Mouse (Mus musculus): ENCODE measurements around the gene Defb26. TPM values are rescaled to one million over a fixed set of nuclear protein-coding genes. Genes with fewer than 3 reads are reported as not detected.
A peak's percentile ranks its signal among the peaks of the same experiment; 100 is the strongest.

Gene Defb26
- not detected for total RNA-seq (2021)
- long read RNA-seq, experiment 1 = 0 reads
- long read RNA-seq, experiment 2 = 0 reads

- no peak for DNase-seq (ENCODE audit: low spot score in 2 of 2)
Measured at GRCm38 (mm10) chr2:152511592-152511991, at the start of gene Defb26. TSS of gene Defb26 (minus strand) at chr2:152511692.

- no peak for DNase-seq (ENCODE audit: low spot score in 2 of 2)
Measured at GRCm38 (mm10) chr2:152556655-152557054, 45.2 kb upstream of the Defb26 start.

DNA sequence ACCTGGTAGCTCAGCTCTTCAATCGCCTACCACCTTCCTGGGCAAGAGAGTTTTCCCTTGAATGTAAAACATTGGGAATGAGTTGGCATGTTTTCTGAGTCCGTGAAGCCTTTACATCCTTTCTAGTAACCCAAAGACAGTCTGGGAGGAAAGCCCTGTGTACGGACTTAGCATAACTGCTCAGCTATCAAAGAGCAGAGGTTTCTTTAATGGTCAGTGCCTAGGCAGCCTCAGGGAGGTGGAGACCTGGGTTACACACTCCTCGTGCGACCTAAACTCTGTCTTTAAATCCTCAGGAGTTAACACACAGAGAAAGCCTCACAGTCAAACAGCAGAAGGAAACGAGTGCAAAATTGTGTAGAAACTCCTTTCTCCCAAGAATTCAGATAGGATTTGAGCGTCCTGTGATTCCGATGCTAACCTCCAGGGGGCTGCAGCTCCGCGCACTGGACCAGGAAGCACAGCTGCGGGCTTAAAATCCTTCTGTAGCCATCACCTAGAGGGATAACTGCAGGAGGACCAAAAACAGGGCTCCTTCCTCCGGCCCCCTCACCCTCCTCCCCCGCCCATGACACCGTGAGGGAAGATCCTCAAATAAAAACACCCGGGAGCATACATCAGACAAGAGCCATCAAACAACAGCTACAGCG is 42.4 kb upstream of the Defb26 start:
- peak; percentile 43 to 70 for DNase-seq (ENCODE audit: low spot score in 2 of 2)

DNA sequence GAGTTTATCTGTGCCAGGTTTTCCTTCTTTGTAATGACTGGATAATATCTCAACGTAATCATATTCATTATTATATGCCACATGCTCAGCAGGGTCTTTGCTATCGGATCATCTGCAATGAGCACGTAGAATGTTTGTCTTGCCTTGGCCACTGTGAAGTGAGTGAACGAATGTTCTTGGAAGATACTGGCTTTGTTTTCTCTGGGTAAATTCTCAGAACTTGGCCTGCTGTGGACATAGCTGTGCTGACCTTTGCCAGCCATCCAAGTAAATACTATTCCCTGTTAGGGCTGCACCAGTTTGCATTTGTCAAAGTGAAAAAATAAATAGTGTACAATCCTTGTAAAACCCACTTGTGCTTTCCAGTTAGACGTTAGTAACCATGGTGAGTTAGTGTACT is 36.6 kb upstream of the Defb26 start:
- DNase-seq (ENCODE audit: low spot score in 2 of 2) = no peak

DNA sequence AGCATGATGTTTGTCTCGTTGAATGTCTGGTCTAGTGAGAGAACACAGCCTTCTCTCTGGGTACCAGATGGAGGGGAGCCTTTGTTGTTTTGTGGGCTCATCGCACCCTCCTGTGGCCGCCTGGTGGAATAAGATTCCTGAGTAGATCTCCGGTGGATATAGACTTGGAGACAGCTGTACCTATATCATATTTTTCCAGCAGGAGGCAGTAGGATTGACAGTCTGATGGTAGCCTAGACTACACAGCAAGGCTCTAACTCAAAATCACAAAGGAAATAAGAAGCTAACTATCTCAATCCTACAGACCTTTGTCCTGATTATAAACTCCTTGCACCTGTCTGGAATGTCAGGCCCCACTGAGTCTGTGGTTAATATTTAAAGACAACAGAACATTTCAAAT is 33.2 kb upstream of the Defb26 start:
- DNase-seq (ENCODE audit: low spot score in 2 of 2) = peak; percentile 50 to 85

DNA sequence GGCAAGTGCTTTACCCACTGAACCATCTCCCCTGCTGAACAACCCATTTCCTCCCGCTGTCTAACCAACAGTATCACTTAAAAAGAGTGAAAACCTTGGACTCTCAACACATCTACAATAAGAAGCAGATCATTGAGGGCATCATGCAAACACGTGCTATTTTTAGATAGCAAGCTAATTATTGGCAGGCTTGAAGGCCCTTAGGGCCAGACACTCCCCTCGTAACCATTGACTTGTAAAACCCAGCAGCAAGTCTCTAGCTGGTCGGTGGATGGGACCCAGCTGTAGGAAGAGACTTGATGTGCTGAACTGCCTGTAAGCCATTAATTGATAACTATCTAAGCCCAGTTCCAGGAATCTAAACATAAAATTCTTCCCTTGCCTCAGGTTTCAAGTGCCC is 32.0 kb upstream of the Defb26 start:
- no peak for DNase-seq (ENCODE audit: low spot score in 2 of 2)

DNA sequence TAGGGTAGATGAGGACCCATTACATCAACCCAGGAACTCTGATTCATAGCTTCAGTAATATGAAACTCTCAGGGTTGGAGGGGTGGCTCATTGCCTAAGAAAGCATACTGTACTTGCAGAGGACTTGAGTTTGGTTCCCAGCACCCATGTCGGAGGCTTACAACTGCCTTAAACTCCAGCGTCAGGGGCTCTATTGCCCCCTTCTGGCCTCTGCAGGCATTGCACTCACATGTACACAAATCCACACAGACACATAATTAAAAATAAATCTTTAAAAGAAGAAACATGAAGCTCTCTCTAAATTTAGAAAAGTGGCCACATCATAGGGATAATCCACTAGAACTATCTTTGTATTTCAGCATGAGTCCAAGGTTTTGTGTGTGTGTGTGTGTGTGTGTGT is 31.4 kb upstream of the Defb26 start:
- no peak for DNase-seq (ENCODE audit: low spot score in 2 of 2)

DNA sequence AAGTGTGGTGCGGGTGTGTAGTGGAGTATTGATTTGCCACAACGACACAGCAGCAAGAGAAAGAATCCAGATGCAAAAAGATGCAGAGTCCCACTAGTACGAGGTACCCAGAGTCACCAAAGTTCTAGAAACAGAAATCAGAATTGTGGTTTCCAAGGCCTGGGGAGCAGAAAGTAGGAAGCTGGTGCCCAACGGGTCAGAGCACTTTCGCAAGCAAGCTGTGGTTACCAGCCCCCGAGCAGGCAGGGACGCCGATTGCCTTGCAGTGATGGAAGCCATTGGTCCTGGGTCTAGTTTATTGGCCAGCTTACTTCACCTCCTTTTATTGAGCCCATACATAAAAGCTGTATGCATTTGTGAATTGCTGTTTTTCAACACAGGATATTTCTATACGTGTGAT is 30.5 kb upstream of the Defb26 start:
- DNase-seq (ENCODE audit: low spot score in 2 of 2) = no peak

DNA sequence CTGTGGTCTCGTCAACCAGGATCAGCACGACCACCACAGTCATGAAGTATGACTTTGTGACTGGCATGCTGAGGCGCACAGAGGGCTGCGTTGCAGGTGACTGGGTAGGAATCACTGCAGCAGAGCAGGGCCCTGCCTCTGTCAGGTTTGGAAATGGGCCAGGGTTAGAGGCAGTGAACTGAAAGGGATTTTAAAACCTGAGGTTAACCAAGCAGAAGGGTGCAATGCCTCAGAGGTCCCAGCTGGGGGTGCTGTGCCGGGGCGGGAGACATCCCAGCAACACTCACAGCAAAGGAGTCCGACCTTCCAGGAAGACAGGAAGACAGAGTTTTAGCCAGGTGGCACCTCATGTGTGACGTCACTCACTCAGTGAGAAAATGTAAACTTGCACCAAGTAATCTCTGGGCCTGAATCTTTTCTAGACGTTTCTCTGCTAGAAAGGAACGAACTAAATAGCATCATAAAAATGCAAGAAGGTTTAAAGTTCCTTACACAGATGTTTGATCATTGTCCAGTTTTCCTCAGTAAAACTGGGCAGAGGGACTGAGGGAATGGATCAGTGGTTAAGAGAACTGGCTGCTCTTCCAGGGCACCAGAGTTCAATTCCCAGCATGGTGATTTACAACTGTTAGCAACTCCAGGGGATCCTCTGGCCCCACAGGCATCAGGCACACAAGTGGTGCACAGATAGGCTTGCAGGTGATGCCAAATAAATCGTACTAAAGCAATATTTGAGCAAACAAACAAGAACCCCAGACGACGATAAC is 28.6 kb upstream of the Defb26 start, which contains the start of gene Defb29:
Gene Defb29 (minus strand): TSS at position 155 of the 767 bp plus-strand sequence.
- DNase-seq (ENCODE audit: low spot score in 2 of 2) = no peak

GRCm38 (mm10) chr2:152517981-152518380 is 6.5 kb upstream of the Defb26 start, which contains the start of gene Defb28:
TSS of gene Defb28 (plus strand) at chr2:152518255.
- no peak for DNase-seq (ENCODE audit: low spot score in 2 of 2)

- no peak for DNase-seq (ENCODE audit: low spot score in 2 of 2)
Measured at GRCm38 (mm10) chr2:152516084-152516483, 4.6 kb upstream of the Defb26 start.

DNA sequence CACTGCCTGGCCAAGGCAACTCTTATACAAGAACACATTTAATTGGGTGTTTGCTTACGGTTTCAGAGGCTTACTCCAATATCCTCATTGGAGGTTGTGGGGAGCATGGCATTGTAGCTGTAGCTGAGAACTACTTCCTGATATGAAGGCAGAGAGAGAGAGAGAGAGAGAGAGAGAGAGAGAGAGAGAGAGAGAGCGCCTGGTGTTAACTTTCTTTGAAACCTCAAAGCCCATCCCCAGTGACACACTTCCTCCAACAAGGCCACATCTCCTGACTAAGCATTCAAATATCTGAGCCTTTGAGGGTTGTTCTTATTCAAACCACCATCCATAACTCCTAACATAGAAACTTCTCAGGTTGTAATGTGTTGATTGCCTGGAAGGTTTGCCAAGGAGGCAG is 7.5 kb downstream of the Defb26 start:
- no peak for DNase-seq (ENCODE audit: low spot score in 2 of 2)

- no peak for DNase-seq (ENCODE audit: low spot score in 2 of 2)
Measured at GRCm38 (mm10) chr2:152500863-152501229, 10.6 kb downstream of the Defb26 start.

DNA sequence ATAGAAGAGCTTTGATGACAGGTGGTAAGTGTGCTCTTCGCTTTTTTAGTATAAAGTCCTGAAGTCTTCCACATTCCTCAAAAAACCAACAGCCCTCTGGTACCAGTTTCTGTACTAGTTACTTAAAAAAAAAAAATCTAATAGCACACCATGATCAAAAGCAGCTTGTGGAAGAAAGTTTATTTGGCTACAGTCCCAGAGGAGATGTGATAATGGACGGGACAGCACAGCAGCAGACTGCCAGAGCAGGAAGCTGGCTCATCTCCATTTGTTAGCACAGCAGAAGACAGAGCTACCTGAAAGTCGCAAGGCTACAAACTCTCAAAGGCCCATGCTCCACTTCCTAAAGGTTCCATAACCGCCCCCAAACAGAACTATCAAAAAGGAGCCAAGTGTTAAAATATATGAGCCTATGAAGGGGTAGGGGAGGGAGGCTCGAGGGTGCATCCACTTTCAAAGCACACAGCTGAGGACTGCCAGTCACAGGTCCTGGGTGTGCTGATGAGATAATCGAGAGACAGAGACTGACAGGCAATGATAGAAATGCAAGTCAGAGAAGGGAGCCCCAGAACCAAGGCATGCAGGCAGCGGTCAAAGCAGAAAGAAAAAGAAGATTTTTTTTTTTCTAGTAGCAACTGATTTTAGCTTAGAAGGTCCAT is 11.2 kb downstream of the Defb26 start:
- DNase-seq (ENCODE audit: low spot score in 2 of 2) = no peak

GRCm38 (mm10) chr2:152498020-152498419 is 13.5 kb downstream of the Defb26 start:
- DNase-seq (ENCODE audit: low spot score in 2 of 2) = no peak

GRCm38 (mm10) chr2:152493151-152493550 is 18.3 kb downstream of the Defb26 start:
- no peak for DNase-seq (ENCODE audit: low spot score in 2 of 2)

- no peak for DNase-seq (ENCODE audit: low spot score in 2 of 2)
Measured at GRCm38 (mm10) chr2:152490038-152490437, 21.5 kb downstream of the Defb26 start, which contains the start of gene Defb22. TSS of gene Defb22 (minus strand) at chr2:152490138.

- DNase-seq (ENCODE audit: low spot score in 2 of 2) = no peak
Measured at GRCm38 (mm10) chr2:152487024-152487423, 24.5 kb downstream of the Defb26 start.

- DNase-seq (ENCODE audit: low spot score in 2 of 2) = no peak
Measured at GRCm38 (mm10) chr2:152481726-152482125, 29.8 kb downstream of the Defb26 start.

DNA sequence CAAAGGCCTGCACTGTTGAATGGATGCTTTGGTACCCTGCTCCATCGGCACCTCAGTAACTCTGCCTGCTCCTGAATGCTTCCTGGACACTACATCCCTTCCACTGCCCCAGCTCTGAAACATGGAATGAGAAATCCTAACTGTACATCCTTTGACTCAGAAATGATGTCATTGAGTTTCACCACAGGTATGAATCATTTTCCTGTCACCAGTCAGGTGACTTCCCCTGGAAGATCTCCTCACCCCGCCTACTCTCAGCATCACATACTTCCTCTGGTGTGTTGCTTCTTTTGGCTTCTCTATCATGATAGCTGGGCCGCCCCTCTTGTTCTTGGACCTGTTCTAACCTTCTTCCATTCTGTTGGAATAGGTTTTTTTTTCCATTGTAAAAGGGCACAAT is 30.6 kb downstream of the Defb26 start:
- DNase-seq (ENCODE audit: low spot score in 2 of 2) = no peak

- no peak for DNase-seq (ENCODE audit: low spot score in 2 of 2)
Measured at GRCm38 (mm10) chr2:152476763-152477162, 34.7 kb downstream of the Defb26 start, which contains the start of gene Defb20. TSS of gene Defb20 (plus strand) at chr2:152477063.

- DNase-seq (ENCODE audit: low spot score in 2 of 2) = no peak
Measured at GRCm38 (mm10) chr2:152472434-152472833, 39.1 kb downstream of the Defb26 start.

Data from layer of hippocampus, postnatal 14 days (tissue).